Mouse (Mus musculus) lung, postnatal 36 days (tissue): ENCODE measurements around the gene Tpst2.
A peak's percentile ranks its signal among the peaks of the same experiment; 100 is the strongest.

Experiments used
- DNase-seq: peaks from one replicate; pipeline ENCODE4 v3.0.0; 2022; ENCODE audit warnings: mixed read lengths

The Tpst2 gene

DNA sequence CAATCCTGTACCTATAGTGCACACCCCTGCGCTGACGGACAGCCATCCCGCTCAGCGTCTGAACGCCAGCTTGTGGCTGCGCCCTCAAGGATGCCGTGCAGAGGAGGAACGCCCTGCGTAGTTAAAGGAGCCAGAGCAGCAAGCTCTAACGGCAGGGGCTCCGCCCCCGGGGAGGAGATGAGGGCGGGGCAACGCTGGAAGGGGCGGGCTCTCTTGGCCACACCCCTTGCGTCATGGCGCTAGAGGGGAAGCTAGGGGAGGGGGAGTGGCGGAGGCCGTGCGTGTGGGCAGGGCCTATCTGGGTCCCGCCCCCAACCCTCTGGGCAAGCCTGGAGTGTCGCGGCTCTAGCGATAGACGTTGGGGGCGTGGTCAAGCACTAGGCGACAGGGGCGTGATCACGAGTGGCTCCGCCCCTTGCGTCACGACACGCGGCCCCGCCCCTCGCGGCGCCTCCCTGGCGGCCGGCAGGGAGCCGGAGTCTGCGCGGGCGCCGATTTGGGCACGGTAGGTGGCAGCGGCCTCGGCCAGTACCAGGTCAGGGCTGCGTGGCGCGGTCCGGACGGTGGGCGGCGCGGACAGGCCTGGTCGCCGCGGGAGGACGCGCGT is at the start of gene Tpst2:
TSS of gene Tpst2 (plus strand) at position 425 of the 607 bp plus-strand sequence.
- peak; percentile 100 for DNase-seq

DNA sequence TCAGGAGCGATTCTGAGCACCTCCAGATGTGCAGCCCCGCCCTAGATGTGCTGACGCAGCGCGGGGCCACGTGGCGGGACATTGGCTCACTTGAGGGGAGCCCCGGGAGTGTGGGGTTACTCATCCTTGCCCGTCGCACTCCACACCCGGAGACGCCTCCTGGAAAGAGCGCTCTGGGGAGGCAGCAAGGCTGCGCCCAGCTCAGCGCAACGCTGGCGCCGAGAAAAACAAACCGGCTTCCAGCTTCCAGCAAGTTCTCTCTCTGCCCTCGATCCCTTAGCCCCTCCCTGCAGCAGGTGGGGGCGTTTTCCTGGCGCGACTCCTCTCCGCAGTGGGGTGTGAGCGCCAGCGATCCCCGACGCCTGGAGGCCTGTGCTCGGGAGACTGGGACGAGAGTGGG is 49.1 kb upstream of the Tpst2 start:
- DNase-seq: no peak

DNA sequence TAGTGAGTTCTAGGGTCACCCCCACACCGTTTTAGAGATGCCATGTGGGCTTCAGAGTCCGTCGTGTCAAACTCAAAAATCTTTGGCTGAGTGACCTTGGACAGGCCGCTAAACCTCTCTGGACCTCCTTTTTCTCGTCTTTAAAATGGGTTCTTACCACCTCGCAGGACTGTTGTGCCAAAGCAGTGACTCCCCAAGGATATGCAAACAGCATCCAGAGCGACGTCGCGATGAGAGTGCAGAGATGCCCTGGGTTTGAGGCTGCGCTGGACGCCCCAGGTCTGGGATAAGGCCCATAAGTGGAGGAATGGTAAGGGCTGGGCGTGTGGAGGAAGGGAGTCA is 48.6 kb upstream of the Tpst2 start:
- DNase-seq: no peak

DNA sequence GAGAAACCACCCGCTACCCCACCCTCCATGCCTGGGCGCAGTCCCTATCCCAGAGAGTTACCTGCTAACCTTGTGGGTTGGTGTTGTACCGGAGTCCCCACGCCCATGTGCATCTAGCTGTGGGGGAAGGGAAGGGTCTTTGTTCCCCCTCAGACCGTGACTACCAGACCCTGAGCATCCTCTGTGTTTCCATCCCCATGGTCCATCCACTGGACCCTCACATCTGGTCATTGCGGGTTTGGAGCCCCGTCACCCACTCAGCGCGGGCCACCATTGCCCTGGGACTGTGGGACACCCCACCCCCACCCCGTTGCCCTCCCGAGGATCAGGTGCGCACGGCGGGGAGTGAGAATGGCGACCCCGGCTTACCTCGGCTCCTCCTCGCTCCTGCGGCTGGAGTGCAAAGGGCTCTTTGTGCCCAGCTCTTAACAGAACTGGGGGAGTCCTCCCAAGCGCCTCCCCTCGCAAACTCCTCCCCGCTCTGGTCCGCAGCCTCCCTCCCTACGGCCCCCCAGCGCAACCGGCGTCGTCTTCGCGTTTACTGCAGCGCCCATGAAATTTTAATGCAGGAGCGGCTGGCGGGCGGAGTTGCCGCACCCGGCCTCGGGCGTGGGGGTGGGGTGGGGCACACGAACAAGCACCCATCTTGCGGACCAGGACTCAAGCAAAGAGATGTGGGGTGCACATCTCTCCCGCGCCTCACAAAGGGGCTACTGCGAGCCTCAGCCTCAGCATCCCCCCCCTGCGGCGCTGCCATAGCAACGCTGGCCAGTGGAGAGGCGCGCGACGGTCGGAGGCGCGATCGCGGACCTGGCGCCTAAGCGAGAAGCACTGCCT is 48.0 kb upstream of the Tpst2 start:
- DNase-seq: no peak

DNA sequence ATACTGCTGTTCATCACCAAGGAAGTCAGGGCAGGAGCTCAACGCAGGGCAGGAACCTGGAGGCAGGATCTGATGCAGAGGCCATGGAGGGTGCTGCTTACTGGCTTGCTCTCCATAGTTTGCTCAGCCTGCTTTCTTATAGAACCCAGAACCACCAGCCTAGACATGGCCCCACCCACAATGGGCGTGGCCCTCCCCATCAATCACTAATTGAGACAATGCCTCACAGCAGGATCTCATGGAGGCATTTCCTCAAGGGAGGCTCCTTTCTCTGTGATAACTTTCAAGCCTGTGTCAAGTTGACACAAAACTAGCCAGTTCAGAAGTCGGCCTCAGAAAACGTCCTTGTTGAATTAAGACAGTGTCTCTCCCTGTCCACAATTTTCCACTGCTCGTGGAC is 40.7 kb upstream of the Tpst2 start:
- DNase-seq: no peak

DNA sequence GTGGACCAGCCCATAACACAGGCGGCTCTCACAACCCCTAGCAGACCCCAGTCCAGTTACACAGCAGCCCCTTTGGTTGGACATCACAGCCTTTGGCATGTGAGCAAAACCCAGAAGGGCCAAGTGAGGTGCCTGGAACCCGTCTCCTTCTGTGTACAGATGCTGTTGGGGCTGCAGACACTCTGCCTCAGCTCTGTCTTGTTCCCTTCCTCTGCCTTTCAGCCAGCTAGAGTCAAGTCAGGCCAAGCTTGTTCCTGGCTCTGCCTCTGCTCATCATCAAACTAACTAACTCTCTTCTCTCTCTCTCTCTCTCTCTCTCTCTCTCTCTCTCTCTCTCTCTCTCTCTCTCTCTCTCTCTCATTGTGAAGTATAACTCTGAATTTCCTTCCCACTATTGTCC is 39.9 kb upstream of the Tpst2 start:
- DNase-seq: no peak

DNA sequence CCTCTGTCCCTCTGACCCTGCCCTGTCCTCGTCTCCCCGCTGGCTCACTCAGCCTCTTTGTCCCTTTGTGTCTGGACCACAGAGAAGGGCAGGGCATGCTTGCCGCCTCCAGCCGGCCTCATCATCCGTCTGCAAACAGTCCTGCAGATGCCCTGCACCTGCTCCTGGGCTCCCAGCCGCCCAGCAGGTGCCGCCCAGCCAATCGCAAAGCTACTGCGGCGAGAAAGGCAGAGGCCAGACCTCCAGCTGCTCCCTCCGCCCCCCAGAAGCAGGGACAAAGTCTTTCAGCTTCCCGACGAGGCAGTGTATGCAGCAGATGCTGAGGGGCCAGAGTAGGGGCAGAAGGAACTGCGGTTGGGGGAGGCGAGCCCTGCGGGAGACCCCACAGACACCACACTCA is 39.1 kb upstream of the Tpst2 start:
- no peak for DNase-seq

DNA sequence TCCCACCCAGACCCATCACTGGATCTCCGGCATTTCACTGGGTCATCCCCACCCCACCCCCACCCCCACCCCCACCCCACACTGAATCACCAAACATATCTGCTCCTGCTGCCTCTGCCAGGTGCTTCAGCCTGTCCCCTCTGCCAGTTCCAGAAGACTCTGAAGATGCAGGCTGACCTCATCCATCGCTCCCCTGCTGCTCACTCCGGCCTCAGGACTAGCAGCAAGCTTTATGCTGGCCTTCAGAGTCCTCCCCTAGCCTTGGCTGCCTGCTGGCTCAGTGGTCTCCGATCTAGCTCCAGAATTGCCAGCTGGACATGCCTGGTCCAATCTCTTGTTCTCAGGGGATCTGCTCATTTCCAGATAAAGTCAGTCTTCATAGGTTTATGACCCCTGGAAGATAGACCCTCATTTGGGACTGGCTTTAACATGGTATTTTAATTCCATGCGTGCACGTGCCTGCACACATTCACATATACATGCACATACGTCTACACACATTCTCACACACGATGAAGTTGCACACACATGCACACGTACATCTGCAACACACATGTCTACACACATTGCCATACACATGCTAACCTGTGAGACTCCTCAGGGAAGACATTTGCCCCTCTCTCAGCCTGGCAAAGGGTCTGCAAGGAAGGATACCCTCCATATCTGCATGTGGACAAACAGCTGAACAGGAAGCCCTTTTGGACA is 38.5 kb upstream of the Tpst2 start:
- DNase-seq: no peak

DNA sequence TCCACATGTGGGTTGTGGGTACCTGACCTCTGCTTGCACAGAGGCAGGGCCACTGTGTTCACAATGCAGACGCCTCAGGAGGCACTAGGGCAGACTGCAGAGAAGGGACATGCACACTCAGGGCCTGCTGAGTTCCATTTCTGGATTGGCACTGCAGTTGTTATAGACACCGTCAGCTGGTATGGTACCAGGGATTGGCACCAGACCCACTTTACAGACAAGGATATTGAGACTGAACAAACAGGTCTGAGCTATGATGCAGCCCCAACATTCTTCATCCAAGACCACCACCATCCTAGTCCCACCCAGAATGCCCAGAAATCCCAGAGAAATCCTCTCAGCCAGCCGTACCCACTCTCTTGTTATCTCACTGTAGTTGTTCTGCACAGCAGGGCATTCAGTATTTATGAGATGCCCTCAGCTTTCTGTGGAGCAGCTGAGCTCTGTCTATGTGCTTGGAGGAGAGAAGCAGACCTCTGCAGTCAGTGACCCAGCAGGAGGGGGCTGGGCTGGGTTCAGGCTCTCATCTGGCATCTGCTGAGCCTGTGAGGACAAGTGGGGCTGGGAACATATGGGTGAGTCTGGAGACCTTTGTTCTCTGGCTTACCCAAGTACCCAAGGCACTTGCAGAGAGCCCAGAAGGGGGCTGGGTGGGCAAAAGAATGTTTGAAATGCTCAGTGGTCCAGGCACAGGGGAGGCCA is 37.6 kb upstream of the Tpst2 start:
- DNase-seq: no peak

DNA sequence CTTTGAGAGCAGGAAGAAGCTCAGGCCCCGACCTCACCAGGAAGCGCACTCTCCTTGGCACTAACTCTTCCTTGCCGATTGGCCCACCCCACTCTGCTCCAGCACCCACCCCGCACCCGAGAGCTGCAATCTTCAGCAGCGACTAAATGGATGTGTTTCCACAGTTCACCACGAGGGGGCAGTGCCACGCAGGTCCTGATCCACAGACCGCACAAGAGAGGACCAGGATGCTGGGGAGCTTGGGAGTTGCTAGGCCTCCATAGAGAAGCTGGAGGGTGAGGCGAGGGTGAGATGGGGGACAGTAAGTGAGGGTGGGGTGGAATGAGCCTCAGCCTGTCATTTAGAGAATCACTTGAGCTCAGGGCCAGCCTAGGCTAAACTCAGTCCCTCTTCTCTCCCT is 35.7 kb upstream of the Tpst2 start:
- DNase-seq: peak; percentile 94

DNA sequence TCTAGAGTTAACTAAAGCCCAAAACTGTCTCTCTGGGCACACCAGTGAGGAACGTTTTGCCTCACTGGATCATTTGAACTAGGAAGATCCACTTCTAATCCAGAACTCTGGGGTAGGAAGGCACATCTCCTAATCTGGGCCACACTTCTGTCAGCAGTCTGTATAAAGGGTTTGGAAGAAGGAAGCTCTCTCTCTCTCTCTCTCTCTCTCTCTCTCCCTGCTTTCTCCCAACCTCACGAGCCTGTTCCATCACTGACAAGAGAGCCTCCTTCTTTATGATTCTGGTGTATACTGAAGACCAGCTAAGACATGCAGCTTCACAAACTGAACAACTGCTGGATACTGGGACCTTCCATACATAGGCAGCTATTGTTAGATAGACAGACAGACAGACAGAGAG is 34.6 kb upstream of the Tpst2 start:
- DNase-seq: no peak

DNA sequence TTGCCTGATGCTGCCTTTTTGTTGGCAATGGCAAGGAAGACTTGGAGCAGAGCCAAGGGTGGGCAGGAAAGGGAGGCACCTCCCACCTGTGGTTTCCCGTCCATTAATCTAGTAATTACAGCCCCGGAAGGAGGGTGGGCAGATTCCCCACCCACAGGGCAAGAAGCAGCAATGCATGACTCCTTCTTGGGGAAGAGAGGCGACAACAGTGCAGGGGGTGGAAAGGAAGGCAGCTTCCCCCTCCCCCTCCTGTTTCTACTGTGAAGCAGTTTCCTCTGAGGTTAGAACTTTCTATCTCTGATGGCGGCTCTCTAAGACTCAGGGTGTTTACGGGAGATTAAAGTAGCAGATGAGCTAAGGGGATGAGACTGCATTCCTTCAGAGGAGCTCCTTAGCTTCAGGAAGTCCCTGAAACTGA is 34.1 kb upstream of the Tpst2 start:
- peak; percentile 78 for DNase-seq

DNA sequence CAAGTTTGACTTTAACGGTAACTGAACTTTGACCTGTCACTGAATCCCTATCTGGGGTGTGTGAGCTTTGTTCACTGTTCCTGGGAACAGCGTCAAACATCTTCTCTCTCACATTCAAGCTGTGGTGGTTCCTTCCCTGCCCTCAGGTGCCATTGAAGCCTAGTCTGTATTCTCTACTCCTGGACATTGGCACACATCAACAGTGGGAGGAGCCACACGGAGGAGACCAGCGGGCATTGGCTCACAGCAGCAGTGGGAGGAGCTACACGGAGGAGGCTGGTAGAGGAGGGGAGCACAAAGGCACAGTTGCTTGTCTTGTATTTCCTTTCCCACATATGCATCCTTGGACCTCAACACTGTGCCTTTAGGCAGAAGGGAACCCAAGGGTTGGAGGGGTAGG is 33.5 kb upstream of the Tpst2 start:
- DNase-seq: no peak

DNA sequence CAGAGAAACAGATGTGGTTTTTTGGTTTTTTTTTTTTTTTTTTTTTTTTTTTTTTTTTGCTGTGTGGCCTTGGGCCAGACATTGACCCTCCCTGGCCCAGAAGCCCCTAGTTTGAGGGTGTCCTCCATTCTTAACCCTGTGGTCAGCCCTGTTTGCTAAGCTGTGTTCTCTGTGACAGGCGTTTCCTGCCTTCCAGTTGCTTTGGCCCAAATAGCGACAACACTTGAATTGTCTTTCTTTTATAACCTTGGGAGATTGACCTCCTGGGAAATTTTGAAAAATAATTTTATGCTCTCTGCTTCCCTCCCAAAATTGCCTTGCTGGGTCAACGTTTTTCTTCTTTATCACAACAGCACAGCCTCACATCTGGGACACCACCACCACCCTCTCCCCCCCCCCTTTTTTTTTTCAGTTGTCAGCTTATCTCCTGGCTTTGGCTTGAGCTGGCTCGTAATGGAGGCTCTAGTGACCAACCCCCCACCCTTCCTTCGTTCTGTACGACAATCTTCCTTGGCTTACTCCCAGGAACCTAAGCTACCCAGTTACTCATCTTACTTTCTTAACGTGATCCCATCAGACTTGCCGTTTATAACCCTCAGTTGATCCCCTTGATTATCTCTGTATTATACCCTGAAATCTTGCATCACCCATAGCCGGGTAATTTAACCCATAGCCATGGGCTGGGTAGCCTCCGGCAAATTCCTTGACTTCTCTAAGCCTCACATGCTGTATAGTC is 32.8 kb upstream of the Tpst2 start:
- DNase-seq: no peak

DNA sequence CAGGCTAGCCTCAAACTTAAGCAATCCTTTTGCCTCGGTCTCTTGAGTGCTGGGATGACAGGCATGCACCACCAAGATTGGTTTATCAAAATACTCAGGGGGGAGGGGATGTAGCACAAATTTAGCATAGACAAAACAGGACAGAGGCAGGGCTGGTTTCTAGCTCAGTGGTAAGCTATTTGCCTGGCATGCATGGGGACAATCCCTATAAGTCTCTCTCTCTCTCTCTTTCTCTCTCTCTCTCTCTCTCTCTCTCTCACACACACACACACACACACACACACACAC is 32.3 kb upstream of the Tpst2 start:
- no peak for DNase-seq

DNA sequence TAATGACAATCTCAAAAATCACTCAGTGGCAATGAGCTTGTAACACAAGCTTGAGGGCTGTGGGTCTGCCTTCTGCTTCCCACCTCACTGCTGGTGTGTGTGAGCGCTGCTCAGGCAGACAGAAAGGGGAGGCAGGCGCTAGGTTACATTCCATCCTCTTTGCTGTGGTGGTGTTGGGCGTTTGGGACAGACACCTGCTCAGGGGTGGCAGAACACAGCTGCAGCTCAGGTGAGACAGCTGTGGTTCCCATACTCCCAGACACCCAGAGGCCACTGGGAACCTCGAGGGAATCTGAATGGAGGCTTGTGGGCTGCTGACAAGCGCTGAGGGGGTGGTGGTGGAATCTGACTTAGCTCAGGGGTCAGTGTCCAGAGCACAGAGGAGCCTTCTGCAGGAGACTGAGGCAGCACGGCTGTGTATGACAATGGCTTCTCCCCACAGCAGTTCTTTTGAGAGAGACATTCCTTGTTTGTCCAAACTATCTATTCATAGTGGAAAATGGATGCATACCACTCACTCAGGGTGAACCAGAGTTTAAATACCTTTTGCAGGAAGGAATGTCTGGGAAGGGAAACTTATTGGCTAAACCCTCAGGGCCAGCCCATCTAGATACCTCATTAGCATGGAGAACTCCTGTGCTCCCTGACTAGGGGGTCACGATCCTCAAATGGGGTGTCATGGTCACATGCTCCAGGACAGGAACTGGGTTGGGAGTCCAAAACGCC is 31.4 kb upstream of the Tpst2 start:
- DNase-seq: no peak

DNA sequence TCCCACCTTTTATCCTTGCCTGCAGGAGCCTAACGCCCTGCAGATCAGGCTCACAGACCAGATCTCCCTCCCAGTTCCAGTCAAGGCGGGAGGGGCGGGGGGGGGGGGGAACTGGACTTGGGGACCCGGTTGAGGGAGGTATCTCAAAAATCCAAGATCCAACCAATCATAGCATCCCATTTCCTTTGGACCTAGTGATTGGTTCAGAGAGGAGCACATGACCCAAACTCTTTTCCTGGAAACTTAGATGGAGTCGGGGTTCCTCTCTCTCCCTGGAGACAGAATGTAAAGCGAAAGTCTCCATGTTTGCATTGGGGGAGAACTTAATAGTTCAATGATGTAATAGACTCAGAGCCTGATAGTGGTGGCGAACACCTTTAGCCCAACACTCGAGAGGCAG is 29.1 kb upstream of the Tpst2 start:
- no peak for DNase-seq

DNA sequence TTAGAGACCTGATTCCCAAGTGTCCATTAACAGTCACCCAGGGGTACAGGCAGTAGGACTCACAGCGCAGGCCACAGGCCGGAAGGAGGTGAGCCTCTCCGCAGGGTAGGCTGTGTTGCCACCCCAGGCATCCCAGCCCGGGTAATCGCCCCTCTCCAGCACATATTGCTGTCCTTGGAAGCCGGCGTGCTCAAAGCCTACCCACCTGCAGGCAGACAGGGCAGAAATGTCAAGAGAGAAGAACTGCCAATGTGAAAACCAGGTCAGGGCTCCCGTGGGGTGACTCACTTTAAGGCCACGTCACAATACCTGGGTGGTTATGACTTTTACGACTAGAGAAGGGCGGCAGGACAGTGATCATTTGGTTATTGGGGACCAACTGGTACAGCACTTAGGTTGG is 27.4 kb upstream of the Tpst2 start:
- DNase-seq: no peak

DNA sequence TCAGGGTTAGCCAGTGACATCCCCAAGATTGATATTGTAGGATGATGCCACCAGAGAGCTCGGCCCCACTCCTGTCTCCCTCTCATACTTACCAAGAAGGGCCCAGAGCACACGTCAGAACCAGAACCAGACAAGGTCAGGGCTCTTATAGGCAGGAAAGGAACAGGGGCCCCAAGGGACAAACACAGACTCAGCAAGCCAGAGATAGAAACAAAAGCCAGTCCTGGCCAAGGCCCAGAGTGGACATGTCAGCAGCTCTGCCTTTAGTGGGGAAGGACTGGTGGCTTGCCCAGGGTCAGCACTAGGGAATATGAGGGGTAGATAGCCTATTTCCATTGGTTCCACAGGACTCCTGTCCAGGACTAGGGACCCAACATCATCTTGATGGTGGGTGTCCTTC is 24.1 kb upstream of the Tpst2 start, which contains the start of gene Cryba4:
TSS of gene Cryba4 (minus strand) at position 119 of the 400 bp plus-strand sequence.
- no peak for DNase-seq

DNA sequence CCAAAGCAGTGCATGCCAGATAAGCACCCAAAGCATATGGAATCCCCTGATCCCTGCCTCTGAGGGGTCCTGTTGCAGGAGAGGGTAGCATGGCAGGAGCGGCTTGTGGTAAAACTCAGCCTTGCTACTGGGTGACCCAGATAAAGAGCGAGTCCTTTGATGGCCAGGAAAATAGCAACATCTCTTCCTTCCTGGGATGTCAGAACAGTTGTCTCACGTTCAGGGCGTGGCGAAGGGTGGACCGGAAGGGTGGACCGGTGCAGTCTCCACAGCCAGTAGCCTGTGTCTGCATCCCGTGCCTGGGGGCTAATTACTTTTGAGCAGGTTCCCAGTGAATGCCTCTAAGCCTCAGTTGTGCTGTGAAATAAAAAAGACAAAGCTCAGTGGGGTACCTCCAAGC is 23.3 kb upstream of the Tpst2 start:
- peak; percentile 66 for DNase-seq

DNA sequence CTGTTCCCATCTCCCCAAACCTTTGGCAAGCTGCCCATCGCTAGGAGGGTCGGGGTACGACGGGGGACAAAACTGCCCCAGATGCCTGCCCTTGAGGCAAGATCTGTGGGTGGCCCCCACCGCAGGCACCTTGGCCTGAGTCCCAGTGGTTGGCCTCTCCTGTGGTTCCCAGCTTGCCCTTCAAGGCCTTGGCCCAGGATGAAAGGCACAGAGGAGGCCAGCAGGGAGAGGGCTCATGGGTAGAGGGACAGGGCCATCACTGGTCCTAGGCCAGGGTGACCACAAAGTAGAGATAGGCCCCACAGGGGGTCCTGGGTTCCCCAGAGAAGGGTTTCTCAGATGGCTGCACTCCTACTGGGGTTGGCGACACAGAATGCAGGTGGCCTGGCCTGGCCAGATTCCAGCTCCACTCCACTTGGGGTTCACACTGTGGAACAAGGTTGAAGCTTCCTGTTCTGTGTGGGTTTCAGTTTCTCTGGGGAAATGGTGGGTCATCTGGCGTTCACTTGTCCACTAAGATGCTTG is 22.1 kb upstream of the Tpst2 start:
- peak; percentile 21 for DNase-seq

DNA sequence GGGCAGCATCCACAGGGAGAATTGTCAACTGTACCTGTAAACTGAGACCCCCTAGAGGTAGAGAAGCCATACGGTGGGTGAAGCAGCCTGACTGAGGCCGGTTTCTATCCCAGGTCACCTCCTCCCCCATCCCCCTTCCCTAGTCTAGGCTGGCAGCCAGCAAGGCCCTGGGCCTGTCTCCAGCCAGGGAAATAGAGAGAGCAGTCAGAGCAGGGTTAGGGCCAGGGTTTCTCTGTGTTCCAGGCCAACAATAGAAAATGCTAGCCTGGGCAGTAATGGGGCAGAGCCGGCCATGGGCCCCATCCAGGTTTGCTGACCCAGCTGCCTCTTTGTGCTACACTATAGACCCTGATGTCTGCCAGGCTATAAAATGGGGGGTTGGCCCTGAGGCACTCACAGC is 21.1 kb upstream of the Tpst2 start, which contains the start of gene Crybb1:
TSS of gene Crybb1 (plus strand) at position 390 of the 400 bp plus-strand sequence.
- peak; percentile 22 for DNase-seq
